Mouse (Mus musculus): ENCODE results near the gene Zdhhc5. TPM values are rescaled to one million over a fixed set of nuclear protein-coding genes. Genes with fewer than 3 reads are reported as not detected.

Gene Zdhhc5
- total RNA-seq, 2 experiments from 2014 or later: 48.8 to 49.9 TPM

GRCm38 (mm10) chr2:84717357-84717756, 2.4 kb upstream of the Zdhhc5 start:
- no peak for TF ChIP-seq CTCF (IDR thresholded peaks at IDR 0.05)
- Histone ChIP-seq H3K4me3 (no peak overlapping the region), H3K27ac (no peak overlapping the region)
- intact Hi-C loops (cut with DNase I): loop anchor here (5.0 kb wide), 1 partner anchor 80 kb away; the partner anchor contains the start of gene Ube2l6
- no peak for DNase-seq (ENCODE audit: extremely low spot score in 1 of 2, low spot score in 2 of 2)

- intact Hi-C loops (cut with DNase I): loop anchor here (5.0 kb wide), 1 partner anchor 81 kb away; the partner anchor contains the start of gene Ube2l6
- peak overlapping the region; percentile 99 for H3K27ac ChIP-seq
- H3K4me3 ChIP-seq: peak overlapping the region; percentile 99
- DNase-seq (ENCODE audit: extremely low spot score in 1 of 2, low spot score in 2 of 2): no peak
- no peak for TF ChIP-seq CTCF (IDR thresholded peaks at IDR 0.05)
These were observed 1.7 kb upstream of the Zdhhc5 start for GRCm38 (mm10) chr2:84716423-84717355.

GRCm38 (mm10) chr2:84715562-84716361, 782 bp upstream of the Zdhhc5 start:
- Histone ChIP-seq H3K4me3 (peak overlapping the region; percentile 99), H3K27ac (peak overlapping the region; percentile 99)
- intact Hi-C loops (cut with DNase I): loop anchor here (1.0 to 5.0 kb wide), 2 partner anchors 12 to 82 kb away; partner anchors contain the start of genes Clp1 and Ube2l6
- peak; percentile 64 to 84 for DNase-seq (ENCODE audit: extremely low spot score in 1 of 2, low spot score in 2 of 2)
- TF ChIP-seq CTCF (IDR thresholded peaks at IDR 0.05): no peak

- no peak for DNase-seq (ENCODE audit: extremely low spot score in 1 of 2, low spot score in 2 of 2)
- peak overlapping the region; percentile 97 for H3K27ac ChIP-seq
- H3K4me3 ChIP-seq: peak overlapping the region; percentile 99
- TF ChIP-seq CTCF (IDR thresholded peaks at IDR 0.05): no peak
- intact Hi-C loops (cut with DNase I): no loop called here
These were observed 564 bp downstream of the Zdhhc5 start for GRCm38 (mm10) chr2:84714422-84714810.

- no peak for DNase-seq (ENCODE audit: extremely low spot score in 1 of 2, low spot score in 2 of 2)
- no peak overlapping the region for H3K4me3 ChIP-seq
- intact Hi-C loops (cut with DNase I): no loop called here
- H3K27ac ChIP-seq: no peak overlapping the region
- no peak for TF ChIP-seq CTCF (IDR thresholded peaks at IDR 0.05)
These were observed 3.1 kb downstream of the Zdhhc5 start for GRCm38 (mm10) chr2:84711898-84712297.

GRCm38 (mm10) chr2:84707523-84707922, 7.5 kb downstream of the Zdhhc5 start:
- no peak overlapping the region for H3K4me3 ChIP-seq
- no peak overlapping the region for H3K27ac ChIP-seq
- no peak for TF ChIP-seq CTCF (IDR thresholded peaks at IDR 0.05)
- intact Hi-C loops (cut with DNase I): no loop called here
- no peak for DNase-seq (ENCODE audit: extremely low spot score in 1 of 2, low spot score in 2 of 2)

GRCm38 (mm10) chr2:84705295-84705694, 9.7 kb downstream of the Zdhhc5 start:
- H3K27ac ChIP-seq: no peak overlapping the region
- TF ChIP-seq CTCF (IDR thresholded peaks at IDR 0.05): no peak
- no peak for DNase-seq (ENCODE audit: extremely low spot score in 1 of 2, low spot score in 2 of 2)
- H3K4me3 ChIP-seq: no peak overlapping the region
- intact Hi-C loops (cut with DNase I): no loop called here

- no peak for DNase-seq (ENCODE audit: extremely low spot score in 1 of 2, low spot score in 2 of 2)
- no peak for TF ChIP-seq CTCF (IDR thresholded peaks at IDR 0.05)
- intact Hi-C loops (cut with DNase I): no loop called here
- H3K27ac ChIP-seq: no peak overlapping the region
- H3K4me3 ChIP-seq: no peak overlapping the region
These were observed 10.7 kb downstream of the Zdhhc5 start for GRCm38 (mm10) chr2:84704329-84704728.

- no peak overlapping the region for H3K4me3 ChIP-seq
- intact Hi-C loops (cut with DNase I): no loop called here
These were observed 11.5 kb downstream of the Zdhhc5 start for GRCm38 (mm10) chr2:84703497-84703896.

GRCm38 (mm10) chr2:84695007-84695695, 19.8 kb downstream of the Zdhhc5 start:
- no peak overlapping the region for H3K27ac ChIP-seq
- intact Hi-C loops (cut with DNase I): no loop called here

More at GRCm38 (mm10) chr2:84703497-84703896, 11.5 kb downstream of the Zdhhc5 start:
- TF ChIP-seq CTCF (IDR thresholded peaks at IDR 0.05): no peak
- H3K27ac ChIP-seq: no peak overlapping the region
- no peak for DNase-seq (ENCODE audit: extremely low spot score in 1 of 2, low spot score in 2 of 2)

GRCm38 (mm10) chr2:84690050-84690449, 24.9 kb downstream of the Zdhhc5 start:
- intact Hi-C loops (cut with DNase I): no loop called here
- no peak overlapping the region for H3K4me3 ChIP-seq
- TF ChIP-seq CTCF (IDR thresholded peaks at IDR 0.05): no peak
- no peak for DNase-seq (ENCODE audit: extremely low spot score in 1 of 2, low spot score in 2 of 2)
- no peak overlapping the region for H3K27ac ChIP-seq

More at GRCm38 (mm10) chr2:84695007-84695695, 19.8 kb downstream of the Zdhhc5 start:
- H3K4me3 ChIP-seq: no peak overlapping the region
- TF ChIP-seq CTCF (IDR thresholded peaks at IDR 0.05): no peak
- no peak for DNase-seq (ENCODE audit: extremely low spot score in 1 of 2, low spot score in 2 of 2)
